Mouse (Mus musculus): ENCODE results near the gene Tns1. TPM values are rescaled to one million over a fixed set of nuclear protein-coding genes. Genes with fewer than 3 reads are reported as not detected.

Gene Tns1
- total and polyA plus RNA-seq, 2 experiments from 2014 or later: 11.7 to 28.0 TPM

DNA sequence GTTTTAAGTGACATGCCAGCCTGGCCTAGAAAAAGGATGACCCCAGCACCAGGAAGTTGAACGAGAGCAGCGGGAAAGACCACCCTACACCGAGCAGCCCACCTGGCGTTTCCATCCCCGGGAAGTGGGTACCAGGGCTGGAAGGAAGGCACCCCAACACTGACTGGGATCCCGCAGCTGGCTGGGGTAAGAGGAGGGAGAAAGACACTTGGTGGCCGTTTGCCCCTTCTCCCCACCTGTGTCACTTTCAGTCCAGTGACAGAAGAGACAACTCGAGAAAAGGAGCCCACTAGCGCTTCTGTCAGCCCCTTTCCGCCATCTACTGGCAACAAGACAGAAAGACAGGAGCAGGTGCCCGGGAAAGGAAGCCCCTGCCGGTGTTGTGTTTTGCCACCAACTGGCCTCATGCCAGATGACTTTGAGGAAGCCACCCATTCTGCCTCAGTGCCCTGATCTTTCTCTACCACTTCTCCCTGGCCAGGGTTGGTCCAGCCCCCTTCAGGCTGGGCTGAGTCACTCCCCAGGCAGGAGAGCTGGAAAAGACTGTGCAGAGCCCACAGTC is 823 bp upstream of the Tns1 start, which contains the start of gene Rufy4:
Gene Rufy4 (plus strand): TSS at position 551 of the 562 bp plus-strand sequence.
- ATAC-seq: peak; percentile 70
- Histone ChIP-seq H3K27me3 (ENCODE audit: insufficient read depth, low read length) (0 out of 2 replicates have a peak, but pooled peaks cover 16% of the 10 kb centered on the region), H3K27ac (no peak within 1 kb of the TSS), H3K9ac (replicated peaks; ENCODE audit: low read length) (peak within 1 kb of the TSS; percentile 40), H3K4me1 (ENCODE audit: insufficient read depth, low read length) (0 out of 2 replicates have a peak, but pooled peaks cover 12% of the 10 kb centered on the region), H3K4me3 (ENCODE audit: low read length) (peak within 1 kb of the TSS; percentile 41), H3K9me3 (ENCODE audit: low read length) (no peaks in the 10 kb centered on the region), H3K4me2 (ENCODE audit: low read depth, low read length) (peak within 1 kb of the TSS; percentile 77), H3K36me3 (ENCODE audit: insufficient read depth, low read length) (no peaks in the 10 kb centered on the region)
- TF ChIP-seq CTCF (IDR thresholded peaks at IDR 0.05; ENCODE audit: low read depth): peak; percentile 90
- WGBS: 1% methylated on average over 12 of the region's 12 CpGs
- DNase-seq (ENCODE audit: low spot score): peak; percentile 91

DNA sequence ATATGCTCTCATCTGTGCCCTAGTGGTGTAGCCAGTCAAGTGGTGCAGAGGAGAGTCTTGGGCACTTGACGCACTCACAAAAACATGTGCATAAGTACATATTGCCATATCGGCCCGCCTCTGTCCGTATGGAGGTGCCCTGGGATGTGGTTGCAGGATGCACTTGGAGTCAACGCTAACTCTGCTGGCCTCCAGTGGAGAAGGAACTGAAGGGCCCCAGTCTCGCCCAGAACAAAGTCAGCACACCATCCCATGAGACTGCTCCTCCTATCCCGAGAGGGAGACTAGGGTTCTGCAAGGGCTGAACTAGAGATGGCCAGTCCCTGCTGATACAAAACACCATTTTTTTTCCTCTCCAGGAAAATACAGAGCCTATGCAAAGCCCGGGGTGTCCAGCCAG is 1.0 kb downstream of the Tns1 start:
- H3K27ac ChIP-seq: no peak overlapping the region
- no peak overlapping the region for H3K9ac ChIP-seq (replicated peaks; ENCODE audit: low read length)
- WGBS: 66% methylated on average over 8 of the region's 8 CpGs
- H3K4me1 ChIP-seq (ENCODE audit: insufficient read depth, low read length): 0 out of 2 replicates have a peak, but pooled peaks cover 16% of the 10 kb centered on the region
- ATAC-seq: no peak
- H3K27me3 ChIP-seq (ENCODE audit: insufficient read depth, low read length): 0 out of 2 replicates have a peak, but pooled peaks cover 16% of the 10 kb centered on the region
- no peak for DNase-seq (ENCODE audit: low spot score)
- H3K36me3 ChIP-seq (ENCODE audit: insufficient read depth, low read length): no peaks in the 10 kb centered on the region
- H3K4me3 ChIP-seq (ENCODE audit: low read length): no peak overlapping the region
- no peak overlapping the region for H3K4me2 ChIP-seq (ENCODE audit: low read depth, low read length)
- no peak for TF ChIP-seq CTCF (IDR thresholded peaks at IDR 0.05; ENCODE audit: low read depth)
- H3K9me3 ChIP-seq (ENCODE audit: low read length): no peaks in the 10 kb centered on the region

- 33% methylated on average over 9 of the region's 9 CpGs for WGBS
- DNase-seq (ENCODE audit: low spot score) (peak; percentile 65), ATAC-seq (no peak)
- no peak for TF ChIP-seq CTCF (IDR thresholded peaks at IDR 0.05; ENCODE audit: low read depth)
- 0 out of 2 replicates have a peak, but pooled peaks cover 16% of the 10 kb centered on the region for H3K4me1 ChIP-seq (ENCODE audit: insufficient read depth, low read length)
- H3K36me3 ChIP-seq (ENCODE audit: insufficient read depth, low read length): no peaks in the 10 kb centered on the region
- H3K9me3 ChIP-seq (ENCODE audit: low read length): no peaks in the 10 kb centered on the region
- 0 out of 2 replicates have a peak overlapping the region, but pooled peaks have one; percentile 9 for H3K9ac ChIP-seq (replicated peaks; ENCODE audit: low read length)
- H3K4me3 ChIP-seq (ENCODE audit: low read length): no peak overlapping the region
- no peak overlapping the region for H3K27ac ChIP-seq
- H3K27me3 ChIP-seq (ENCODE audit: insufficient read depth, low read length): 0 out of 2 replicates have a peak, but pooled peaks cover 16% of the 10 kb centered on the region
- no peak overlapping the region for H3K4me2 ChIP-seq (ENCODE audit: low read depth, low read length)
These were observed 2.2 kb downstream of the Tns1 start for GRCm38 (mm10) chr1:74121821-74122576.

- TF ChIP-seq CTCF (IDR thresholded peaks at IDR 0.05; ENCODE audit: low read depth): no peak
- Histone ChIP-seq H3K9ac (replicated peaks; ENCODE audit: low read length) (no peak overlapping the region), H3K27ac (no peak overlapping the region), H3K4me3 (ENCODE audit: low read length) (no peak overlapping the region), H3K36me3 (ENCODE audit: insufficient read depth, low read length) (no peaks in the 10 kb centered on the region), H3K9me3 (ENCODE audit: low read length) (no peaks in the 10 kb centered on the region), H3K4me1 (ENCODE audit: insufficient read depth, low read length) (0 out of 2 replicates have a peak, but pooled peaks cover 16% of the 10 kb centered on the region), H3K27me3 (ENCODE audit: insufficient read depth, low read length) (0 out of 2 replicates have a peak, but pooled peaks cover 16% of the 10 kb centered on the region), H3K4me2 (ENCODE audit: low read depth, low read length) (no peak overlapping the region)
- WGBS: 73% methylated on average over 7 of the region's 7 CpGs
- no peak for DNase-seq (ENCODE audit: low spot score)
- ATAC-seq: no peak
These were observed 3.1 kb downstream of the Tns1 start for GRCm38 (mm10) chr1:74121138-74121537.

DNA sequence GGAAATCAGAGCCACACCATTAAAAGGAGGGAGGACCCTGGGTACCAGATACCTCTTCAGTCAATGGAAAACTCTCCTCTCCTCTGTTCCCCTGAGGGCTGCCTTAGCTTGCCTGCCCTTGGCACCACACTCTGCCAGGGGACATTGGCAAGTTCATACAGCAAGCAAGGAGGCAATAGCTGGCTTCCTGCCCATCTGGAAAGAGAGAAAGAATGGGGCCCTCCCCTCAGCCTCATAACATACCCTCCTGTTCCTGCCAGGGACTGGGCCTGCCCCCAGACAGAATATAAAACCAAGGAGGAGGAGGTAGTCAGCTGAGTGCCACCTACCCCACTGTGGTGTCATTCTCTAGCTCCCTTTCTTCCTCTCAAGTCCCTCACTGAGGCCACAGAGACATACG is 5.1 kb downstream of the Tns1 start:
- Histone ChIP-seq H3K4me1 (ENCODE audit: insufficient read depth, low read length) (0 out of 2 replicates have a peak, but pooled peaks cover 16% of the 10 kb centered on the region), H3K4me2 (ENCODE audit: low read depth, low read length) (no peak overlapping the region), H3K27ac (no peak overlapping the region), H3K36me3 (ENCODE audit: insufficient read depth, low read length) (no peaks in the 10 kb centered on the region), H3K9ac (replicated peaks; ENCODE audit: low read length) (no peak overlapping the region), H3K4me3 (ENCODE audit: low read length) (no peak overlapping the region), H3K9me3 (ENCODE audit: low read length) (no peaks in the 10 kb centered on the region), H3K27me3 (ENCODE audit: insufficient read depth, low read length) (0 out of 2 replicates have a peak, but pooled peaks cover 12% of the 10 kb centered on the region)
- DNase-seq (ENCODE audit: low spot score) (peak; percentile 81), ATAC-seq (peak; percentile 46; the same call in 1 of the 2 replicates)
- 40% methylated on average over 1 of the region's 1 CpGs for WGBS
- TF ChIP-seq CTCF (IDR thresholded peaks at IDR 0.05; ENCODE audit: low read depth): no peak

- 81% methylated on average over 6 of the region's 6 CpGs for WGBS
- no peaks in the 10 kb centered on the region for H3K36me3 ChIP-seq (ENCODE audit: insufficient read depth, low read length)
- H3K27ac ChIP-seq: no peak overlapping the region
- no peak overlapping the region for H3K4me2 ChIP-seq (ENCODE audit: low read depth, low read length)
- no peak for TF ChIP-seq CTCF (IDR thresholded peaks at IDR 0.05; ENCODE audit: low read depth)
- H3K27me3 ChIP-seq (ENCODE audit: insufficient read depth, low read length): 0 out of 2 replicates have a peak, but pooled peaks cover 4% of the 10 kb centered on the region
- H3K9me3 ChIP-seq (ENCODE audit: low read length): no peaks in the 10 kb centered on the region
- H3K4me3 ChIP-seq (ENCODE audit: low read length): no peak overlapping the region
- DNase-seq (ENCODE audit: low spot score) (no peak), ATAC-seq (no peak)
- H3K9ac ChIP-seq (replicated peaks; ENCODE audit: low read length): no peak overlapping the region
- 0 out of 2 replicates have a peak, but pooled peaks cover 20% of the 10 kb centered on the region for H3K4me1 ChIP-seq (ENCODE audit: insufficient read depth, low read length)
These were observed 6.4 kb downstream of the Tns1 start for GRCm38 (mm10) chr1:74117876-74118275.
